ENCODE assay signal across 28 mouse cellular contexts in the genomic region with DNA sequence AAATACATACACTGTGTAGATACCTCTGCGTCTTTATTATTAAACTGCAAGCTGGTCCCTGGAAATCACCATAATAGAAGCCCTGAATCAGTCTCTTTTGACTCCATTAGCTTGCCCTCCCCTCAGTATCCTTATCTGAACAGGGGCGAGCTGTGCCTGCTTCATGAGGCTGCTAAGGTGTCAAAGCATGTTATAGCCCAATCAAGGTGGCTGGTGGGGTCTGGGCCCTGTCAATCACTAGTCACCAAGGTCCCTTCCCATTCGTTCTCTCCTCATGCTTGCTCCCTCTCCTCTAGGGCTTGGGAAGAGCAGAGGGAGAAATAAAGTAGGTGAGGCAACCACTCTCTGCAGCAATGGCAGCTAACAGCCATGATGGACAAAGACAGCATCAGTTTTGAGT. TPM values are rescaled to one million over a fixed set of nuclear protein-coding genes. Genes with fewer than 3 reads are reported as not detected.
"Had no signal": no experiment of that assay in that cellular context is flagged by ENCODE, and none has a peak within 500 bp of the region (broad histone marks: within the 10 kb centered on the region; RNA-seq: fewer than 3 reads in every experiment).

No protein-coding gene starts in this region.

- ATAC-seq: midbrain, embryonic 16.5 days had no signal

- H3K27me3 ChIP-seq: neural tube, embryonic 13.5 days had no signal

- H3K36me3 ChIP-seq: limb, embryonic 12.5 days; limb, embryonic 15.5 days; lung, embryonic 15.5 days; midbrain, embryonic 12.5 days; neural tube, embryonic 13.5 days; stomach, embryonic 15.5 days had no signal

- H3K9me3 ChIP-seq: limb, embryonic 12.5 days; limb, embryonic 15.5 days; lung, embryonic 15.5 days; midbrain, embryonic 12.5 days; neural tube, embryonic 13.5 days; stomach, embryonic 15.5 days had no signal

- H3K4me1 ChIP-seq: limb, embryonic 12.5 days; limb, embryonic 15.5 days; lung, embryonic 15.5 days; midbrain, embryonic 12.5 days; stomach, embryonic 15.5 days had no signal

- H3K27ac ChIP-seq: kidney, postnatal 0 days; limb, embryonic 12.5 days; limb, embryonic 15.5 days; liver, embryonic 14.5 days; lung, embryonic 15.5 days; midbrain, embryonic 12.5 days; neural tube, embryonic 13.5 days; stomach, embryonic 15.5 days had no signal

- H3K4me3 ChIP-seq: limb, embryonic 12.5 days; limb, embryonic 15.5 days; lung, embryonic 15.5 days; midbrain, embryonic 12.5 days; myocyte; neural tube, embryonic 13.5 days; stomach, embryonic 15.5 days had no signal

- DNase-seq: left cerebral cortex, postnatal 4 days; lung, postnatal 10 days; retina, postnatal 1 day; right cerebral cortex, postnatal 25 days; thymus, adult 18-20 months; thymus, postnatal 36 days had no signal

- H3K9ac ChIP-seq: limb, embryonic 12.5 days; limb, embryonic 15.5 days; liver, embryonic 14.5 days; lung, embryonic 15.5 days; midbrain, embryonic 12.5 days; neural tube, embryonic 13.5 days; stomach, embryonic 15.5 days had no signal

- H3K4me2 ChIP-seq: limb, embryonic 12.5 days; limb, embryonic 15.5 days; lung, embryonic 15.5 days; midbrain, embryonic 12.5 days; neural tube, embryonic 13.5 days; stomach, embryonic 15.5 days had no signal

RNA-seq across cellular contexts. Expression of gene Ren1, which starts 3.1 kb away (rescaled TPM):
- total RNA-seq: layer of hippocampus, adult 8-10 months; left cerebral cortex, adult 8-10 months; left cerebral cortex, postnatal 14 days; left cerebral cortex, postnatal 4 days; monocyte, adult 5-6 weeks; neutrophil, adult 5-6 weeks had no signal
- polyA plus RNA-seq: limb, embryonic 12.5 days; midbrain, embryonic 12.5 days; midbrain, embryonic 16.5 days; myocyte had no signal

RNA-seq across cellular contexts. Expression of gene Etnk2, which starts 16.1 kb away (rescaled TPM):
- total RNA-seq: monocyte, adult 5-6 weeks; neutrophil, adult 5-6 weeks had no signal

RNA-seq across cellular contexts. Expression of gene Kiss1, which starts 25.6 kb away (rescaled TPM):
- total RNA-seq: layer of hippocampus, adult 8-10 months; left cerebral cortex, adult 8-10 months; left cerebral cortex, postnatal 4 days; monocyte, adult 5-6 weeks; neutrophil, adult 5-6 weeks had no signal
- polyA plus RNA-seq: intestine, embryonic 14.5 days; kidney, adult 2 months; kidney, embryonic 14.5 days; kidney, postnatal 0 days; large intestine, adult 2 months; limb, embryonic 12.5 days; limb, embryonic 15.5 days; liver, embryonic 14.5 days; midbrain, embryonic 12.5 days; midbrain, embryonic 16.5 days; myocyte; neural tube, embryonic 13.5 days; stomach, embryonic 15.5 days; urinary bladder, adult 2 months had no signal

RNA-seq across cellular contexts. Expression of gene Golt1a, which starts 37.6 kb away (rescaled TPM):
- total RNA-seq: layer of hippocampus, adult 8-10 months; layer of hippocampus, postnatal 10 days; monocyte, adult 5-6 weeks; neutrophil, adult 5-6 weeks had no signal
- polyA plus RNA-seq: limb, embryonic 12.5 days; limb, embryonic 15.5 days; midbrain, embryonic 12.5 days; midbrain, embryonic 16.5 days; myocyte; neural tube, embryonic 13.5 days; testis, adult 2 months had no signal
